Mouse (Mus musculus) midbrain, embryonic 10.5 days (tissue): ENCODE measurements around the gene Gipc1. TPM values are rescaled to one million over a fixed set of nuclear protein-coding genes. Genes with fewer than 3 reads are reported as not detected.

Experiments
- DNase-seq: peaks from one replicate; pipeline ENCODE4 v3.0.0-alpha.2; 2017; ENCODE audit warnings: low spot score
- H3K27ac ChIP-seq: fragments of 300-500 bp; sonication (generic); replicated peaks from 2 replicates; pipeline ENCODE4 v1.5.1; 2016; ENCODE audit warnings: mild to moderate bottlenecking
- H3K27me3 ChIP-seq: fragments of 300-500 bp; sonication (generic); 2 replicates; pipeline ENCODE4 v1.6.1; 2016; ENCODE audit warnings: low read depth, mild to moderate bottlenecking; ENCODE audit not compliant: poor library complexity, severe bottlenecking
- H3K36me3 ChIP-seq: fragments of 300-500 bp; sonication (generic); 2 replicates; pipeline ENCODE4 v1.6.1; 2016; ENCODE audit warnings: mild to moderate bottlenecking, moderate library complexity
- H3K4me1 ChIP-seq: fragments of 300-500 bp; sonication (generic); 2 replicates; pipeline ENCODE4 v1.6.1; 2016
- H3K4me3 ChIP-seq: fragments of 300-500 bp; sonication (generic); 2 replicates; pipeline ENCODE4 v1.5.1; 2016; ENCODE audit warnings: mild to moderate bottlenecking, moderate library complexity
- H3K9me3 ChIP-seq: fragments of 300-500 bp; sonication (generic); replicated peaks from 2 replicates; pipeline ENCODE4 v1.6.1; 2016; ENCODE audit warnings: mild to moderate bottlenecking
- WGBS: fragments of 180-500 bp; shearing (Covaris S2); methylation state at CpG from one replicate; pipeline ENCODE4 v1.1.7; 2016; 5-methylcytosine and 5-hydroxymethylcytosine counted together
- polyA plus RNA-seq: library from polyadenylated mRNA; unstranded; fragments of >200 nt; fragmentation: Nextera tagmentation; extraction: Ambion mirVana; gene quantifications from 2 replicates; pipeline ENCODE4 v1.2.1, GENCODE M21; 2016

The Gipc1 gene
- polyA plus RNA-seq, 1 experiment from 2014 or later, result 233 TPM

DNA sequence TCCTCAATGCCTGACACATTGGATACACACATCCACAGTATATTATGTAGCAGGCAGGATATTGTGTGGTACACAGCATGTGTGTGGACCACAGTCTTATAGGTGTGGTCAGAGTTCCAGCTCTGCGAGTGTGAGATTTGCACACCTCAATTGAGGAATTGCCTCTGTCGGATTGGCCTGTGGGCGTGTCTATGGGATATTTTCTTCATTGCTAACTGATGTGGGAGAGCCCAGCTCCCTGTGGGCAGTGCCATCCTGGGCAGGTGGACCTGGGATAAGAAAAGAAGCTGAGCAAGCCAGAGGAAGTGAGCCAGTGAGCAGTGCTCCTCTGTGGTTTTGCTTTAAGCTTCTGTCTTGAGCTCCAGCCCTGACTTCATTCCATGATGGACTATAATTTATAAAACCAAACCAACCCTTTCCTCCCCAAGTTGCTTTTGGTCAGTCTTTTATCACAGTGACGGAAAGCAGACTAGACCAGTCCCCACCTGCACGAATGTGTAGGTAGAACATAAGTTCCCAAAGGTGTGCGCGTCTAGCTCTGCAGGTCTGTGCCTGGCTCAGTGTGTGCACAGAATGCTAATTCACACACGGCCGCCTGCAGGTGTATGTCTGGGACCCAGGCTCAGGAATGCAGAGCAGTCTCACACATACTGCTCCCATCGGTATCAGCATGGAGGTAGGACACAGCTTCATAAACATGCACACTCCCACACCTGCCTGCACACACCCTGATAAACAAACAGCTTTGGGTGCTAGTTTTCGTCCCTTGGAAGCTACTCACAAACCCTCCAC lies 42.1 kb downstream of the Gipc1 start:
- no peak for DNase-seq
- 91% methylated on average over 11 of the region's 11 CpGs for WGBS
- H3K27ac ChIP-seq, result no peak overlapping the region
- H3K4me3 ChIP-seq, result no peak overlapping the region
- peaks cover 33% of the 10 kb centered on the region for H3K36me3 ChIP-seq
- H3K27me3 ChIP-seq, result 0 out of 2 replicates have a peak, but pooled peaks cover 8% of the 10 kb centered on the region
- peaks cover 27% of the 10 kb centered on the region for H3K4me1 ChIP-seq
- H3K9me3 ChIP-seq, result no peaks in the 10 kb centered on the region

DNA sequence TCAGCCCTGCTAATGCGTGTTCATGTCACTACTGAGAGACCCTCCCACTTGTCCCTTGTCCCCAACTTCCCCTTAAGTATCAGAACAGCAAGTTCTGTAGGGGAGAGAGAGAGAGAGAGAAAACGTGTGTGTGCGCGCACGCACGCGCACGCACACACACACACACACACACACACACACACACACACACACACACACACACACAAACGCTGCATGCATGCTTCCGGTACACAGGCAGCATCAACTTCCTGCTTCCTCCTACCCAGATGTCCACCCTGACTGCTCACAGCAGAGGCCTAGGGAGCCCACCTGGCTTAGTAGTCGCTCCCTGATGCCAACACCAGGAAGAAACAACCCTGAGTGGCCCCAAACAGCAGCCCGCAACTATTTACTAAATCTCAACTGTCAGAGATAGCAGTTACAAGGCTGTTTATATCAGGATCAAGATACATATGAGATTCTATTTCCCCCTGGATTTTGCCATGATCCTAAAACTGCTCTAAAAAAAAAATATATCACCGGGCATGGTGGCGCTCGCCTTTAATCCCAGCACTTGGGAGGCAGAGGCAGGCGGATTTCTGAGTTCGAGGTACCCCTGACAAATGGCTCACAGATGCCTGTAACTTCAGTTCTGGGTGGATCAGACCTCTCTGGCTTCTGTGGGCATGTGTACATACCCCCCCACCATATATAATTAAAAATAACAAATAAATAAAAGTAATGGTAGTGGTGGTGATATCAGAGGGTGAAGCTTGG lies 43.1 kb downstream of the Gipc1 start:
- Histone ChIP-seq H3K27ac (no peak overlapping the region), H3K9me3 (no peaks in the 10 kb centered on the region), H3K4me1 (peaks cover 36% of the 10 kb centered on the region), H3K27me3 (0 out of 2 replicates have a peak, but pooled peaks cover 8% of the 10 kb centered on the region), H3K36me3 (peaks cover 24% of the 10 kb centered on the region), H3K4me3 (no peak overlapping the region)
- DNase-seq, result no peak
- WGBS, result 88% methylated on average over 17 of the region's 17 CpGs

DNA sequence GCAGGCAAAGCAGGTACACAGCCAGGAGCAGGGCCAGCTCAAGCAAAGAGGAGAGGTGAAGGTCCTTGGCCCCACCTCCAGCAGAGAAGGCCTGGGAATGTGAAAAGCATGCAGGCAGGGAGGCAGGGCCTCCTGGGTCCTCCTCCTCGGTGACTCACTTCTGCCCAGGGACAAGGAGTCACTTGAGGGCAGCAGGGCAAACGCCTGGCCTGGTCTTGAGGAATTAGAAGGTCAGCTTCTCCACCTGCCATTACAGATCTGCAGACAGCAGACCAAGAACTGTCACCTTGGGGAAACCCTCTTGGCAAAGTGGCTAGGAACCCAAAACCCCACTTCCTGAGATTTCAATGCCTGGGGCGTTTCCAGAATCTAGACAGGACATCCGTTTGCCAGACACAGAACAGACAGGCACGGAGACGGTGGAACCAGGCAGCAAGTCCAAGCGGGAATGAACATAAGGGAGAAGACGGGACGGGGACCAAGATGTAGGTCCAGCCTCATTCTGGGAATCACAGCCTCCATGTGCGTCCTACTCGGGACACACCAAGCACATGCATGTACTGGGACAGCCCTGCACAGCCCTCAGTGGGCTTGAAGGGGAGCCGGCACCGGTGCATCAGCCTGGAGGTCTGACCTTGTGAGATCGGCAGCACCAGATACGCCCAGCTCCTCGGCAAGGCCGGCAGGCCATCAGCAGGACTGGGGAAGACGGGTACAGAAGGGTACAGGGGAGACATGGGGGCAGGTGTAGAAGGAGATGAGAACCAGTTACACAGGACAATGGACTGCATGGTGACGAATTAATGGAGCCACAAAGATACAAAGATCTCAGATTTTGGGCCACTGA lies 45.1 kb downstream of the Gipc1 start:
- no peak for DNase-seq
- Histone ChIP-seq H3K27me3 (0 out of 2 replicates have a peak, but pooled peaks cover 8% of the 10 kb centered on the region), H3K9me3 (no peaks in the 10 kb centered on the region), H3K4me1 (peaks cover 36% of the 10 kb centered on the region), H3K4me3 (peak overlapping the region; percentile 89), H3K36me3 (peaks cover 3% of the 10 kb centered on the region), H3K27ac (peak overlapping the region; percentile 94; the same call in 1 of the 2 replicates)
- 61% methylated on average over 19 of the region's 19 CpGs for WGBS

DNA sequence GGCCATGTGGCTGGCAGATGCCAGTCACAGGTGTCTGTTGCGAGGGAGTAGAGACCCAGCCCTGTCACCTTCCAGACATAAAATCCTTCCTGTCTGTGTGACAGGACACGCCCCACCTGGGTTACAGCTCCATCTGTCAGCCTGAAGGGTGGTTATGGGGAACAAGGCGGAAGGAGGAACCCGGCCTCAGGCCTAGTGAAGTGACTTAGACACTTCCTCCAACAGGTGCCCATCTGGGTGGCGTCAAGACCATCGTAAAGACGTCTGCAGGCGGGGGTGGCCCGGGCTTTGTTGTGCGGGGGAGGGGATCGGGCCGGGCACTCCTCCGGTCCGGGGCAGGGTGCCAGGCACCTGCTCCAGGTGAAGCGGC lies 45.8 kb downstream of the Gipc1 start:
- H3K36me3 ChIP-seq, result no peaks in the 10 kb centered on the region
- H3K27ac ChIP-seq, result peak overlapping the region; percentile 94
- H3K4me1 ChIP-seq, result peaks cover 36% of the 10 kb centered on the region
- no peaks in the 10 kb centered on the region for H3K9me3 ChIP-seq
- WGBS, result 3% methylated on average over 15 of the region's 15 CpGs
- peak overlapping the region; percentile 89 for H3K4me3 ChIP-seq
- DNase-seq, result no peak
- H3K27me3 ChIP-seq, result 0 out of 2 replicates have a peak, but pooled peaks cover 8% of the 10 kb centered on the region

DNA sequence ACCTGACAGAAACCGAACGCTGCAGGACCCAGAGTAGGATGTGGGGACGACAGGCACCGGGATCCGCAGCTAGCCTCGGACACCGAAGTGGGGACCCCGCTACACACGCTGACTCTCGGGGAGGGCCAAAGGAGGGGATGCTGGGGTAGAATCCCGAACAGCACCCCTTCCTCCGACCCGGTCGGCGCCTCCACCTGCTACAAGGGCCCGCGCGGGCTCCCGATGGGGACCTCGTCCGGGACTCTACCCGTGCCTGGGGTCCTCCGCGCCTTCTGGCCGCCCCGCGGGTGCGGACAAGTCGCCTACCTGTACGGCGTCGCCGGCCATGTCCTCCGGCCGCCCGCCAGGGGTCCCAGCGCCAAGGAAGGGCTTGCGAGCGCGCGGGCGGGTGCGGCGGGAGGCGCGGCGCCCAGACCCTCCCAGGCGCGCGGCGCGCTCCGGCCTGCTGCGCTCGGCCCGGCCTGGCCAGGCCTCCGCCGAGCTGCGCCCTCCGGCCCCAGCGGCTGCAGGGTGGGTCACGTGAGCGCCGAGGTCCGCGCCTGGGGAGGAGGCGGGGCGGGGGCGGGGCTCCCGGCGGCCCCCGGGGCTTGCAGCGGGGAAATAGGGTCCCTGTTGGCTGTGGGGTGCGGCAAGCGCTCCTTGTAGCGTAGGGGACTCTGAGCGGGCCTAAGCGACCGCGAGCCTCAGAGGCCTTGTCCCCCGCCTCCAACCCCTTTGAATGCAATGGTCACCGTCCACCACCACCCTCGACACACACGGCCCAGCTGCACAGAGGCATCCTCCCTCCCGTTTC lies 46.4 kb downstream of the Gipc1 start, which contains the start of gene Pkn1:
TSS of gene Pkn1 (minus strand) at position 519 of the 793 bp plus-strand sequence.
- under 1% methylated on average over 79 of the region's 85 CpGs for WGBS
- Histone ChIP-seq H3K9me3 (no peaks in the 10 kb centered on the region), H3K36me3 (no peaks in the 10 kb centered on the region), H3K4me3 (peak within 1 kb of the TSS; percentile 89), H3K27me3 (0 out of 2 replicates have a peak, but pooled peaks cover 8% of the 10 kb centered on the region), H3K4me1 (peaks cover 36% of the 10 kb centered on the region), H3K27ac (peak within 1 kb of the TSS; percentile 94)
- peak; percentile 90 for DNase-seq

DNA sequence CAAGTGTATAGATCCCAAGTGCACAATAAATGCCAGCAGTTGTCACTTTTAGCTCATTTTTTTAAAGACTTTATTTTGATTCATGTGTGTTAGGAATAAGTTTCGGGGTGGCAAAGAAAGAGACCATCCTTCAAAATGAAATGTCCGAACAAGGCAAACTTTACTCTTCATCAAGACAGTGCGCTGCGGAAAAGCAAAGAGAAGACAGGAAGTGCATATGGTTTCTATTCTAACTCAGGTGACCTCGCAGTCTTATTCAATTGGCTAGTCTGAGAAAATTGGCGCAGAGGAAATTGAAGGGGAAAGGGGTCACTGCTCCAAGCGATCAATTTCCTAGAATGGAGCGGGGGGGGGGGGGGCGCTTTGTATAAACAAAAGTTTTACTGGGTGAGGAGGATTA lies 47.1 kb downstream of the Gipc1 start:
- H3K27me3 ChIP-seq, result 0 out of 2 replicates have a peak, but pooled peaks cover 8% of the 10 kb centered on the region
- H3K9me3 ChIP-seq, result no peaks in the 10 kb centered on the region
- peak overlapping the region; percentile 89 for H3K4me3 ChIP-seq
- DNase-seq, result no peak
- WGBS, result 49% methylated on average over 9 of the region's 9 CpGs
- H3K4me1 ChIP-seq, result peaks cover 36% of the 10 kb centered on the region
- peak overlapping the region; percentile 94 for H3K27ac ChIP-seq
- H3K36me3 ChIP-seq, result no peaks in the 10 kb centered on the region

DNA sequence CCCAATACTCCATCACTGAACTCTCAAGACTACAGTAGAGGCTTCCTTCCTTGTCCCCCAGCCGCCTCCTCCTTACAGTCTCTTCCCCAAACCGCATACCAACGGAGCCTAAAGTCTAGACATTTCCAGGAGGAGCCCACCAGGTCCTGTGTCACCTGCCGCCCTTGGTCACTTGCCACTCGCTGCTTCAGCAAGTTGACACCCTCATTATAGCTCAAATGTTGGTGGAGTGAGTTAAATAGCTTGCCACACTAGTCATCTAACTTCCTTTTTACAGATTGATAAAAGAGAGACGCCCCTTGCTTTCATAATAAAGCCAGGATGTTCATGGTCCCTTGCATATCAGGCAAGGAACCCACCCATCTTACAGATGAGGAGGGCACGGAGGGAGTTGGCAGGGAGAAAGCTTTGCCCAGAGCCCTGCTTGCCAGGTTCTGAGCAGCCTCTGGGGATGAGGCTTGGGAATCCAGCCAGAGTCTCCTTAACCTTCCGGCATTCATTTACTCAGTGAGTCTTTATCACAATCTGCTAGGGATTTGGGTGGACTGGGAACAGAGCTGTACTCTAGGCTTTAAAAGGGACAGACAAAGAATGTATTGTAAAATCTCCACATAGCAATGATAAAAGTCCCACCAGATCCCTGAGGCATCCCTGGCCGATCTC lies 48.1 kb downstream of the Gipc1 start:
- DNase-seq, result no peak
- H3K4me1 ChIP-seq, result peaks cover 36% of the 10 kb centered on the region
- no peaks in the 10 kb centered on the region for H3K9me3 ChIP-seq
- 0 out of 2 replicates have a peak, but pooled peaks cover 8% of the 10 kb centered on the region for H3K27me3 ChIP-seq
- no peak overlapping the region for H3K27ac ChIP-seq
- WGBS, result 87% methylated on average over 9 of the region's 9 CpGs
- no peaks in the 10 kb centered on the region for H3K36me3 ChIP-seq
- no peak overlapping the region for H3K4me3 ChIP-seq

DNA sequence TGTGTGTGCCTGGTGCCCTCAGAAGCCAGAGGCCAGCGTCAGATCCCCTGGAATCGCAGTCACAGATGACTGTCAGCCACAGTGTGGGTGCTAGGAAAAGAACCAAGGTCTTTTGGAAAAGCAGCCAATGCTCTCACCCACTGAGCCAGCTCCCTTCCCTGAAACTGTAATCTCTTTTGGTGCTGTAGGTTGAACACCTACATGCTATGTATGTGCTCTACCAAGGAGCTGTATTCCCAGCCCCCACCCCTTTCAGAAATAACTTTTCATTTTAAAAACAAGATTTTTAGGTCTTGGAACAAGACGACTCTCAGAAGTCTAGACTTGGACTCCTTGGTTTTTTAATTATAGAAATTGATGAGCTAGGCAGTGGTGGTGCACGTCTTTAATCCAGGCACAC lies 50.9 kb downstream of the Gipc1 start:
- Histone ChIP-seq H3K4me3 (no peak overlapping the region), H3K27me3 (no peaks in the 10 kb centered on the region), H3K4me1 (peaks cover 18% of the 10 kb centered on the region), H3K9me3 (no peaks in the 10 kb centered on the region), H3K36me3 (no peaks in the 10 kb centered on the region), H3K27ac (no peak overlapping the region)
- DNase-seq, result no peak
- WGBS, result 84% methylated on average over 4 of the region's 4 CpGs

DNA sequence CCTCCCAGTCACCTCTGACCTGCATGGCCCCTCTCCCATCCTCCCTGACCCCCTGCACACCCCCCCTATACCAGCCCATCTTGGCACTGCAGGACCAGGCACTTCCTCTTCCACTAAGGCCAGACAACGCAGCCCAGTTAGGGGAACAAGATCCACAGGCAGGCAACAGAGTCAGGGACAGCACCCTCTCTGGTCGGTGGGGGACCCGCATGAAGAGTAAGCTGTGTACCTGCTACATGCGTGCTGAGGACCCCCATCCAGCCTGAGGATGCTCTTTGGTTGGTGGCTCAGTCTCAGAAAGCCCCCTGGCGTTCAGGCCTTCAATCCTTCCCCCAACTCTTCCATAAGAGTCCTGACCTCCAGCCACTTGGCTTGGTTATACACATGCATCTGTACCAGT lies 53.9 kb downstream of the Gipc1 start:
- DNase-seq, result no peak
- 57% methylated on average over 5 of the region's 5 CpGs for WGBS
- no peaks in the 10 kb centered on the region for H3K4me1 ChIP-seq

DNA sequence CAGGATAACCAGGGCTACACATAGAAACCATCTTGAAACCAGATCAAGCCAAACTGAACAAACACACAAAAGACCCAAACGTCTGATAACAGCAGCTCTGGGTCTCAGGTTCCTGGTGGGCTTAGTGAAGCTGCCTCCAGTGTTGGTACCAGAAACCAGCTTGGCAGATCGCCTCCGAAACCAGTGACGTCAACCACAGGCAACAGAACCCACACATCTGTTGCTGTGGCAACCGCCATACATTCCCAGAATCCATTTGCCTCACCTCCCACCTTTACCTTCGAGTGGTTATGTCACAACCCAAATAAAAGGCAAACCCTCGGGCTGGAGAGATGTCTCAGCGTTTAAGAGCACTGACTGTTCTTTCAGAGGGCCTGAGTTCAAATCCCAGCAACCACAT lies 55.1 kb downstream of the Gipc1 start:
- WGBS, result 80% methylated on average over 8 of the region's 8 CpGs
- no peaks in the 10 kb centered on the region for H3K27me3 ChIP-seq
- H3K27ac ChIP-seq, result no peak overlapping the region
- H3K9me3 ChIP-seq, result no peaks in the 10 kb centered on the region
- no peak overlapping the region for H3K4me3 ChIP-seq
- no peak for DNase-seq
- H3K4me1 ChIP-seq, result no peaks in the 10 kb centered on the region
- no peaks in the 10 kb centered on the region for H3K36me3 ChIP-seq

More for the DNA sequence above, 53.9 kb downstream of the Gipc1 start:
- no peak overlapping the region for H3K4me3 ChIP-seq
- no peaks in the 10 kb centered on the region for H3K9me3 ChIP-seq
- H3K27ac ChIP-seq, result no peak overlapping the region
- no peaks in the 10 kb centered on the region for H3K27me3 ChIP-seq
- H3K36me3 ChIP-seq, result no peaks in the 10 kb centered on the region
